Mouse (Mus musculus) limb, embryonic 14.5 days (tissue): ENCODE measurements around the gene Snrnp200. TPM values are rescaled to one million over a fixed set of nuclear protein-coding genes. Genes with fewer than 3 reads are reported as not detected.
"Not testable (repeated sequence)": the region's sequence is repeated elsewhere in the genome, so short reads cannot be mapped to it uniquely, and the experiment has no call there.

ENCODE experiments used
- ATAC-seq: fragments of 200-750 bp; cut with Nextera tagmentation; 2 replicates; pipeline ENCODE4 v1.8.0; 2017; ENCODE audit warnings: low read depth, moderate number of reproducible peaks, moderate TSS enrichment; ENCODE audit not compliant: low FRiP score
- DNase-seq: peaks from one replicate; pipeline ENCODE4 v3.0.0-alpha.2; 2015; ENCODE audit warnings: low spot score
- H3K27ac ChIP-seq: fragments of 300-500 bp; sonication (generic); replicated peaks from 2 replicates; pipeline ENCODE4 v1.5.1; 2014; ENCODE audit warnings: low read depth, mild to moderate bottlenecking, low read length, moderate library complexity, mixed read lengths
- H3K27me3 ChIP-seq: fragments of 300-500 bp; sonication (generic); 2 replicates; pipeline ENCODE4 v1.6.1; 2014; ENCODE audit warnings: low read length, mixed read lengths; ENCODE audit not compliant: control insufficient read depth, insufficient read depth
- H3K36me3 ChIP-seq: fragments of 300-500 bp; sonication (generic); 2 replicates; pipeline ENCODE4 v1.6.1; 2014; ENCODE audit warnings: mild to moderate bottlenecking, low read length, moderate library complexity, mixed read lengths; ENCODE audit not compliant: control insufficient read depth, insufficient read depth
- H3K4me1 ChIP-seq: fragments of 300-500 bp; sonication (generic); 2 replicates; pipeline ENCODE4 v1.6.1; 2014; ENCODE audit warnings: antibody characterized with exemption, low read length, mixed read lengths; ENCODE audit not compliant: control insufficient read depth, insufficient read depth
- H3K4me2 ChIP-seq: fragments of 300-500 bp; sonication (generic); replicated peaks from 2 replicates; pipeline ENCODE4 v1.6.1; 2014; ENCODE audit warnings: low read depth, mild to moderate bottlenecking, low read length, moderate library complexity; ENCODE audit not compliant: severe bottlenecking
- H3K4me3 ChIP-seq: fragments of 300-500 bp; sonication (generic); replicated peaks from 2 replicates; pipeline ENCODE4 v1.5.1; 2014; ENCODE audit warnings: low read length
- H3K9ac ChIP-seq: fragments of 300-500 bp; sonication (generic); 2 replicates; pipeline ENCODE4 v1.6.1; 2014; ENCODE audit warnings: mild to moderate bottlenecking, low read depth, low read length, moderate library complexity; ENCODE audit not compliant: severe bottlenecking
- H3K9me3 ChIP-seq: fragments of 300-500 bp; sonication (generic); 2 replicates; pipeline ENCODE4 v1.6.1; 2016; ENCODE audit warnings: low read length; ENCODE audit not compliant: control insufficient read depth
- POLR2A ChIP-seq: fragments of 200-500 bp; IDR thresholded peaks from 2 replicates; pipeline ENCODE4 v1.8.0; 2012; ENCODE audit warnings: inconsistent platforms, mild to moderate bottlenecking, moderate library complexity, borderline replicate concordance; ENCODE audit not compliant: insufficient read depth, insufficient read length; ENCODE audit errors: extremely low read depth
- WGBS: fragments of 180-500 bp; shearing (Covaris S2); extraction: QIAGEN DNeasy Blood & Tissue Kit; methylation state at CpG from one replicate; pipeline ENCODE4 v1.1.7; 2014; 5-methylcytosine and 5-hydroxymethylcytosine counted together
- polyA plus RNA-seq, 2 experiments: library from polyadenylated mRNA; depleted of rRNA in 1 of 2; stranded (reverse) in 1 of 2; unstranded in 1 of 2; fragments of >200 nt; fragmentation: Nextera tagmentation in 1 of 2; extraction: Ambion mirVana in 1 of 2; gene quantifications; 2 replicates each; pipeline versions ENCODE4 v1.2.1 to v1.2.3; 2012 to 2014

The Snrnp200 gene
- polyA plus RNA-seq, 2 experiments = 69.4 to 75.7 TPM

GRCm38 (mm10) chr2:127204932-127205331 lies 3.3 kb upstream of the Snrnp200 start:
- ATAC-seq = no peak
- 31% methylated on average over 3 of the region's 3 CpGs for WGBS
- TF ChIP-seq POLR2A = no peak
- H3K27ac ChIP-seq = no peak overlapping the region
- peak; percentile 74 for DNase-seq
- H3K27me3 ChIP-seq = no peaks in the 10 kb centered on the region
- H3K4me2 ChIP-seq = no peak overlapping the region
- peaks cover 14% of the 10 kb centered on the region for H3K36me3 ChIP-seq
- peaks cover 11% of the 10 kb centered on the region for H3K4me1 ChIP-seq
- H3K4me3 ChIP-seq = no peak overlapping the region
- no peaks in the 10 kb centered on the region for H3K9me3 ChIP-seq
- no peak overlapping the region for H3K9ac ChIP-seq

- H3K27ac ChIP-seq, H3K27me3 ChIP-seq, H3K4me3 ChIP-seq, DNase-seq, H3K9ac ChIP-seq, H3K9me3 ChIP-seq, ATAC-seq, H3K4me2 ChIP-seq: not testable (repeated sequence)
- Histone ChIP-seq H3K4me1 (peaks cover 11% of the 10 kb centered on the region), H3K36me3 (peaks cover 18% of the 10 kb centered on the region)
- 84% methylated on average over 4 of the region's 4 CpGs for WGBS
Measured at GRCm38 (mm10) chr2:127205936-127206335, 2.2 kb upstream of the Snrnp200 start.

GRCm38 (mm10) chr2:127206916-127207315 lies 1.3 kb upstream of the Snrnp200 start:
- Histone ChIP-seq H3K9ac (no peak overlapping the region), H3K27ac (no peak overlapping the region), H3K9me3 (no peaks in the 10 kb centered on the region), H3K4me1 (peaks cover 11% of the 10 kb centered on the region), H3K36me3 (peaks cover 25% of the 10 kb centered on the region), H3K27me3 (no peaks in the 10 kb centered on the region), H3K4me2 (no peak overlapping the region), H3K4me3 (no peak overlapping the region)
- 92% methylated on average over 2 of the region's 2 CpGs for WGBS
- no peak for DNase-seq
- no peak for ATAC-seq
- no peak for TF ChIP-seq POLR2A

DNA sequence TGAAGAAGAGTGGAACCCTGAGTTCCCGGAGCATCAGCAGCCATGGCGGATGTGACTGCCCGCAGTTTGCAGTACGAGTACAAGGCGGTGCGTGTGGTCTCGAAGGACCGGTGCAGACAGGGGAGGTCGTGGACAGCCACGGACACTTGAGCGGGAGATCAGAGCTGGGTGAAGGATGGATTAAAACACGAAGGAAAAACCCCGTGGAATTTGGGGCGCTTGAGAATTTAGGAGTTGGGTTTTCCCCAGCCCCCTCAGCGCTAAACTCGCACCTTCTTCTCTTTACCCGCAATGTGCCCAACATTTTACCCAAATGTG lies 225 bp downstream of the Snrnp200 start:
- peak overlapping the region; percentile 65; the same call in 1 of the 2 replicates for H3K27ac ChIP-seq
- H3K36me3 ChIP-seq = peaks cover 37% of the 10 kb centered on the region
- 1% methylated on average over 17 of the region's 17 CpGs for WGBS
- TF ChIP-seq POLR2A = no peak
- peaks cover 11% of the 10 kb centered on the region for H3K4me1 ChIP-seq
- H3K9me3 ChIP-seq = no peaks in the 10 kb centered on the region
- no peaks in the 10 kb centered on the region for H3K27me3 ChIP-seq
- ATAC-seq (no peak), DNase-seq (no peak)
- H3K9ac ChIP-seq = peak overlapping the region; percentile 75
- H3K4me3 ChIP-seq = peak overlapping the region; percentile 74
- H3K4me2 ChIP-seq = peak overlapping the region; percentile 90

DNA sequence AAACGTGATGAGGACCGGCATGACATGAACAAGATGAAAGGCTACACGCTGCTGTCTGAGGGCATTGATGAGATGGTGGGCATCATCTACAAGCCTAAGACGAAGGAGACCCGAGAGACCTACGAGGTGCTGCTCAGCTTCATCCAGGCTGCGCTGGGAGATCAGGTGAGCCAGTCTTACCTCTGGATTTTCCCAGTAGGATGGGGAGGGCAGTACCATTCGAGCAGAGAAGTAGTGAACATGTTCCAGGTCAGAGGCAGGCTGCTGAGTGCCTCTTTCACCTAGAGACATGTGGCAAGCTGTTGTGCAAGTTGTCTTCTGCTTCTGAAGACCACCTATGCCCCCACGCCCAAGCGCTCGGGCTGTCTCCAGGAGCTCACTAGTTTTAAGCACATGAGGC lies 2.5 kb downstream of the Snrnp200 start:
- peaks cover 57% of the 10 kb centered on the region for H3K36me3 ChIP-seq
- H3K9me3 ChIP-seq = no peaks in the 10 kb centered on the region
- ATAC-seq (no peak), DNase-seq (no peak)
- peaks cover 11% of the 10 kb centered on the region for H3K4me1 ChIP-seq
- 92% methylated on average over 11 of the region's 11 CpGs for WGBS
- no peak overlapping the region for H3K4me3 ChIP-seq
- no peak for TF ChIP-seq POLR2A
- no peak overlapping the region for H3K4me2 ChIP-seq
- H3K27me3 ChIP-seq = no peaks in the 10 kb centered on the region
- no peak overlapping the region for H3K27ac ChIP-seq
- H3K9ac ChIP-seq = no peak overlapping the region

DNA sequence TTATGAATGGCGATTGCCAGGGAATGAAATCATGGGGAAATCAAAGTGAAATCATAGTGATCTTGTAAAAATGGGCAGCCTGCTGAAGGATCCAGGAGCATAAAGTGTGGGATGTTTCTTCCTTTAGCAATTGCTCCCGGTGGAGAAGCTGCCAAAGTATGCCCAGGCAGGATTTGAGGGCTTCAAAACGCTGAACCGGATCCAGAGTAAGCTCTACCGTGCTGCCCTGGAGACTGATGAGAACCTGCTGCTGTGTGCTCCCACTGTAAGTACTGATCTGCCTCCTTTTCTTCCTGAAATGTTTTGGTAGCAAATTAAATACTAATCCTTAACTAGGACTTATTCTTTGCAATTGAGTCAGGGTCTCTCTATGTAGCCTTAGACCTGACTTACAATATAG lies 9.6 kb downstream of the Snrnp200 start:
- ATAC-seq (no peak), DNase-seq (no peak)
- Histone ChIP-seq H3K9ac (no peak overlapping the region), H3K27me3 (no peaks in the 10 kb centered on the region), H3K4me2 (no peak overlapping the region), H3K9me3 (no peaks in the 10 kb centered on the region), H3K4me1 (no peaks in the 10 kb centered on the region), H3K27ac (no peak overlapping the region), H3K4me3 (no peak overlapping the region), H3K36me3 (peaks cover 98% of the 10 kb centered on the region)
- 95% methylated on average over 5 of the region's 5 CpGs for WGBS
- TF ChIP-seq POLR2A = no peak
